ENCODE assay signal across 11 mouse cellular contexts in genomic region chr1:153353736-153354430, GRCm38 (mm10). TPM values are rescaled to one million over a fixed set of nuclear protein-coding genes. Genes with fewer than 3 reads are reported as not detected.
DNase-seq lines count a peak whose midpoint lies in the region; ATAC-seq and TF ChIP-seq lines count a peak whose summit lies in the region.
"Had no signal": no experiment of that assay in that cellular context is flagged by ENCODE, and none has a peak within 500 bp of the region (broad histone marks: within the 10 kb centered on the region; RNA-seq: fewer than 3 reads in every experiment).

No protein-coding gene starts in this region.

- H3K4me2 ChIP-seq in liver, postnatal 0 days (ENCODE audit: low read depth, low read length): no peak overlapping the region
- H3K4me2 ChIP-seq in embryonic facial prominence, embryonic 13.5 days: no peak overlapping the region
- H3K4me2 ChIP-seq in kidney, embryonic 15.5 days: no peak overlapping the region
- H3K4me2 ChIP-seq: neural tube, embryonic 13.5 days had no signal

- no peaks in the 10 kb centered on the region for H3K27me3 ChIP-seq in liver, postnatal 0 days (ENCODE audit: insufficient read depth, low read length)
- H3K27me3 ChIP-seq in embryonic facial prominence, embryonic 13.5 days: no peaks in the 10 kb centered on the region
- no peaks in the 10 kb centered on the region for H3K27me3 ChIP-seq in kidney, embryonic 15.5 days
- H3K27me3 ChIP-seq: neural tube, embryonic 13.5 days had no signal

- DNase-seq in liver, postnatal 0 days: peak; percentile 11
- no peak for DNase-seq in liver
- peak; percentile 80 for DNase-seq in heart, adult 8-10 months (ENCODE audit: low spot score)
- DNase-seq in right cerebral cortex, postnatal 4 days: no peak
- no peak for DNase-seq in urinary bladder, adult 18-20 months (ENCODE audit: low spot score in 2 of 2)
- DNase-seq: layer of hippocampus, postnatal 36 days had no signal

- H3K9ac ChIP-seq in liver, postnatal 0 days (replicated peaks): no peak overlapping the region
- H3K9ac ChIP-seq in embryonic facial prominence, embryonic 13.5 days: no peak overlapping the region
- no peak overlapping the region for H3K9ac ChIP-seq in kidney, embryonic 15.5 days
- H3K9ac ChIP-seq: neural tube, embryonic 13.5 days had no signal

- H3K9me3 ChIP-seq in liver, postnatal 0 days (ENCODE audit: low read length): no peaks in the 10 kb centered on the region
- H3K9me3 ChIP-seq in embryonic facial prominence, embryonic 13.5 days: no peaks in the 10 kb centered on the region
- no peaks in the 10 kb centered on the region for H3K9me3 ChIP-seq in kidney, embryonic 15.5 days (replicated peaks)
- H3K9me3 ChIP-seq: neural tube, embryonic 13.5 days had no signal

- TF ChIP-seq EP300 in liver, postnatal 0 days (IDR thresholded peaks at IDR 0.05; ENCODE audit: low read depth): no peak

- no peaks in the 10 kb centered on the region for H3K36me3 ChIP-seq in liver, postnatal 0 days (replicated peaks; ENCODE audit: insufficient read depth, low read length)
- H3K36me3 ChIP-seq in embryonic facial prominence, embryonic 13.5 days: no peaks in the 10 kb centered on the region
- H3K36me3 ChIP-seq in kidney, embryonic 15.5 days: no peaks in the 10 kb centered on the region
- H3K36me3 ChIP-seq: neural tube, embryonic 13.5 days had no signal

- no peak for ATAC-seq in liver, postnatal 0 days
- ATAC-seq in embryonic facial prominence, embryonic 13.5 days (ENCODE audit: insufficient number of reproducible peaks, insufficient read depth, low FRiP score, low TSS enrichment, low read depth): no peak
- no peak for ATAC-seq in kidney, embryonic 15.5 days (replicated peaks; ENCODE audit: low FRiP score)
- no peak for ATAC-seq in megakaryocyte, adult 5-6 weeks (ENCODE audit: poor library complexity, severe bottlenecking)
- ATAC-seq: hindbrain, postnatal 0 days had no signal

- H3K27ac ChIP-seq in liver, postnatal 0 days (ENCODE audit: low read depth): no peak overlapping the region
- H3K27ac ChIP-seq in embryonic facial prominence, embryonic 13.5 days: 0 out of 2 replicates have a peak overlapping the region, but pooled peaks have one; percentile 28
- H3K27ac ChIP-seq in kidney, embryonic 15.5 days: peak overlapping the region; percentile 14
- H3K27ac ChIP-seq: hindbrain, postnatal 0 days; neural tube, embryonic 13.5 days had no signal

- TF ChIP-seq CTCF in liver, postnatal 0 days (IDR thresholded peaks at IDR 0.05; ENCODE audit: low read depth): no peak

- 0 out of 2 replicates have a peak, but pooled peaks cover 4% of the 10 kb centered on the region for H3K4me1 ChIP-seq in liver, postnatal 0 days (ENCODE audit: insufficient read depth)
- H3K4me1 ChIP-seq in embryonic facial prominence, embryonic 13.5 days: no peaks in the 10 kb centered on the region
- H3K4me1 ChIP-seq in kidney, embryonic 15.5 days: no peaks in the 10 kb centered on the region

- H3K4me3 ChIP-seq in liver, postnatal 0 days (ENCODE audit: low read depth, low read length): no peak overlapping the region
- H3K4me3 ChIP-seq in embryonic facial prominence, embryonic 13.5 days: no peak overlapping the region
- H3K4me3 ChIP-seq in kidney, embryonic 15.5 days (replicated peaks): no peak overlapping the region
- H3K4me3 ChIP-seq: neural tube, embryonic 13.5 days had no signal

- 48% methylated on average over 18 of the region's 18 CpGs for WGBS in liver, postnatal 0 days (ENCODE audit: insufficient replicate concordance)
- WGBS in embryonic facial prominence, embryonic 13.5 days: 62% methylated on average over 18 of the region's 18 CpGs
- WGBS in kidney, embryonic 15.5 days: 64% methylated on average over 18 of the region's 18 CpGs

RNA-seq across cellular contexts. Expression of gene Lamc1, which starts 21.3 kb away (rescaled TPM):
- 9.6 and 11.5 TPM in 2 replicates for polyA plus RNA-seq in liver, postnatal 0 days (2015; fragmentation: Nextera tagmentation; extraction: Ambion mirVana)
- 35.9 and 41.9 TPM in 2 replicates for polyA plus RNA-seq in embryonic facial prominence, embryonic 13.5 days (2015; fragmentation: Nextera tagmentation; extraction: Ambion mirVana)
- 100 to 1,000 TPM in 2 of 4 experiments, 10 to 100 TPM in 2; 83.2 to 109 (median 98.8) TPM for total RNA-seq in heart, adult 8-10 months (2022)
- polyA plus RNA-seq in kidney, embryonic 15.5 days (2015; fragmentation: Nextera tagmentation; extraction: Ambion mirVana): 93.5 and 101 TPM in 2 replicates
- 1.1 and 2.3 TPM in 2 replicates for total RNA-seq in megakaryocyte, adult 5-6 weeks (2015)
- total RNA-seq in megakaryocyte, adult 5-6 weeks (2017): 0.73 and 0.92 TPM in 2 replicates

Comparison
In these comparisons a context has a peak if more than half of its experiments do, and no peak if none do; other contexts are left out.
1. DNase-seq: peak in liver, postnatal 0 days (single experiment) and heart, adult 8-10 months (single experiment); none in liver (single experiment), right cerebral cortex, postnatal 4 days (single experiment) and urinary bladder, adult 18-20 months (0 of 2).